Mouse (Mus musculus) heart, embryonic 16.5 days (tissue): Measurements from ENCODE around the gene Acsl1. TPM values are rescaled to one million over a fixed set of nuclear protein-coding genes. Genes with fewer than 3 reads are reported as not detected.
A peak's percentile ranks its signal among the peaks of the same experiment; 100 is the strongest.
"Not testable (repeated sequence)": the region's sequence is repeated elsewhere in the genome, so short reads cannot be mapped to it uniquely, and the experiment has no call there.

ENCODE experiments used
- ATAC-seq: fragments of 200-750 bp; cut with Nextera tagmentation; replicated peaks from 2 replicates; pipeline ENCODE4 v1.8.0; 2017; ENCODE audit warnings: moderate number of reproducible peaks; ENCODE audit not compliant: insufficient read depth, low FRiP score; ENCODE audit errors: extremely low read depth
- H3K27ac ChIP-seq: fragments of 300-500 bp; sonication (generic); 2 replicates; pipeline ENCODE4 v1.5.1; 2014; ENCODE audit warnings: mild to moderate bottlenecking, low read length, control low read depth, moderate library complexity
- H3K27me3 ChIP-seq: fragments of 300-500 bp; sonication (generic); 2 replicates; pipeline ENCODE4 v1.6.1; 2014; ENCODE audit warnings: low read length, mixed read lengths; ENCODE audit not compliant: control insufficient read depth, insufficient read depth
- H3K36me3 ChIP-seq: fragments of 300-500 bp; sonication (generic); 2 replicates; pipeline ENCODE4 v1.6.1; 2014; ENCODE audit not compliant: control insufficient read depth, insufficient read depth
- H3K4me1 ChIP-seq: fragments of 300-500 bp; sonication (generic); 2 replicates; pipeline ENCODE4 v1.6.1; 2014; ENCODE audit warnings: low read length, mixed read lengths; ENCODE audit not compliant: control insufficient read depth, insufficient read depth
- H3K4me2 ChIP-seq: fragments of 300-500 bp; sonication (generic); 2 replicates; pipeline ENCODE4 v1.6.1; 2014; ENCODE audit warnings: low read depth, mild to moderate bottlenecking, control low read depth, low read length
- H3K4me3 ChIP-seq: fragments of 300-500 bp; sonication (generic); 2 replicates; pipeline ENCODE4 v1.5.1; 2014; ENCODE audit warnings: mild to moderate bottlenecking, control low read depth, low read length
- H3K9ac ChIP-seq: fragments of 300-500 bp; sonication (generic); 2 replicates; pipeline ENCODE4 v1.6.1; 2014; ENCODE audit warnings: low read length, control low read depth
- H3K9me3 ChIP-seq: fragments of 300-500 bp; sonication (generic); replicated peaks from 2 replicates; pipeline ENCODE4 v1.6.1; 2016; ENCODE audit warnings: low read length; ENCODE audit not compliant: control insufficient read depth
- WGBS: fragments of 180-500 bp; shearing (Covaris S2); extraction: QIAGEN DNeasy Blood & Tissue Kit; methylation state at CpG from one replicate; pipeline ENCODE4 v1.1.7; 2014; 5-methylcytosine and 5-hydroxymethylcytosine counted together
- polyA plus RNA-seq: library from polyadenylated mRNA; unstranded; fragments of >200 nt; fragmentation: Nextera tagmentation; extraction: Ambion mirVana; gene quantifications from 2 replicates; pipeline ENCODE4 v1.2.1, GENCODE M21; 2015

Gene Acsl1
- polyA plus RNA-seq, 1 experiment from 2014 or later, result 88.1 TPM

DNA sequence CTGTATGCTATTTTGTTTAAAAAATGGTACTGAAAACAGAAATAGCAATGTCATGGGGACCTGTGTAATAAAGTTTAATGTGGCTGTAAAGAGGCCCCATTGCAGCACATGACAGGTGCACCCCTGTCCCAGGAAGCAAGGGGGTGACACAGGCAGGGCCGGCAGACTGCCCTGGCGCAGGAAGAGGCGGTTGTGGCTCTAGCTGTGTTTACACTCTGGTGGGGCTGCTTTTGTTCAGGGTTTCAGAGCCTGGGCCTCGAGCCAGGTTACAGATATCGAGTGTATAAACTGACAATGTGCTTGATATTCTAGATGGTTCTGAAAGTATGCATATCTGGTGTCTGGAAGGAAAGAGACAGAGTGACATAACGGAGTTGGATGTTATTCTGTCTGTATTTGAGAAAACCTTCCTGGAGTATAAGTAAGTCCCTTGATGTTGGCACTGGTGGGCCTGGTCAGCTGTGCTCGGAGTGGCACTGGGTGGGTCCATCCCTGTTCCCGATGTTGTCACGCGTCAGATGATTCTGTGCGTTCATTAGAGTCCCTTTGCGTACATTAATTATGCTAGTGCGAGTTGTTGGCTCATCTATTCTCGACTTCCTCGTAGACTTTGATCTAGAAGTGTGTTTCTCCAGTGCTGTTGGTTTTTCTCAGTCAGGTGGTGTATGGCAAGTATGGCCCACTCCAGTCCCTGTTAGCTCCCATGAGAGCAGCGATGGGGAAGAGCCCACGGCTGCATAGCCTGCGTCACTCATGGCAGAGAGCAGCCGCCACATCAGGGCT is 99.0 kb downstream of the Acsl1 start:
- Histone ChIP-seq H3K4me3 (no peak overlapping the region), H3K27ac (no peak overlapping the region), H3K27me3 (no peaks in the 10 kb centered on the region), H3K4me1 (no peaks in the 10 kb centered on the region), H3K9me3 (no peaks in the 10 kb centered on the region), H3K9ac (no peak overlapping the region), H3K4me2 (no peak overlapping the region), H3K36me3 (peaks cover 2% of the 10 kb centered on the region)
- 76% methylated on average over 19 of the region's 19 CpGs for WGBS
- peak; percentile 49; the same call in 1 of the 2 replicates for ATAC-seq

- no peak overlapping the region for H3K27ac ChIP-seq
- H3K36me3 ChIP-seq, result peaks cover 4% of the 10 kb centered on the region
- no peak overlapping the region for H3K9ac ChIP-seq
- H3K4me1 ChIP-seq, result no peaks in the 10 kb centered on the region
- 92% methylated on average over 9 of the region's 14 CpGs for WGBS
- no peak for ATAC-seq
- H3K4me2 ChIP-seq, result no peak overlapping the region
- H3K27me3 ChIP-seq, result no peaks in the 10 kb centered on the region
- no peak overlapping the region for H3K4me3 ChIP-seq
- no peaks in the 10 kb centered on the region for H3K9me3 ChIP-seq
Measured at GRCm38 (mm10) chr8:46570673-46571072, 99.8 kb downstream of the Acsl1 start.

DNA sequence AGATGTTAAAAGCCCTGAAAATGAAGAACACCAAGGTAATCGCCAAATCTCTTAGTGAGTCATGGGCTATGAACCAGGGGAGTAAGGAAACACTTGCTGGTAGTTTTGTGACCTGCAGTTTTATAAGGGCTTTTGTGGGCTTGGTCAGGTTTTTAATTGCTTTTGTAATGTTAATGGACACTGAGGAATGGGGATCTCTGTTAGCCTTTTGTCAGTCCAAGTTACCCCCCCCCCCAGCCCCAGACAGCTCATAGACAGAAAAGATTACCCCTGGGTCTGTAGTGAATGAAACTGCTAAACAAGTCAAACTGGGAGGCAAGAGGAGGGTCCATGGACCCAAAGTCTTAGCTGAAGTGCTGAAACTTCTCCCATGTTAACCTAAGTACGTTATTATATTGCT is 102.6 kb downstream of the Acsl1 start:
- H3K36me3 ChIP-seq, result peaks cover 21% of the 10 kb centered on the region
- H3K4me1 ChIP-seq, result no peaks in the 10 kb centered on the region
- no peak overlapping the region for H3K4me3 ChIP-seq
- H3K27me3 ChIP-seq, result no peaks in the 10 kb centered on the region
- no peak overlapping the region for H3K27ac ChIP-seq
- no peaks in the 10 kb centered on the region for H3K9me3 ChIP-seq
- no peak for ATAC-seq
- no peak overlapping the region for H3K4me2 ChIP-seq
- WGBS, result 83% methylated on average over 2 of the region's 2 CpGs
- no peak overlapping the region for H3K9ac ChIP-seq

DNA sequence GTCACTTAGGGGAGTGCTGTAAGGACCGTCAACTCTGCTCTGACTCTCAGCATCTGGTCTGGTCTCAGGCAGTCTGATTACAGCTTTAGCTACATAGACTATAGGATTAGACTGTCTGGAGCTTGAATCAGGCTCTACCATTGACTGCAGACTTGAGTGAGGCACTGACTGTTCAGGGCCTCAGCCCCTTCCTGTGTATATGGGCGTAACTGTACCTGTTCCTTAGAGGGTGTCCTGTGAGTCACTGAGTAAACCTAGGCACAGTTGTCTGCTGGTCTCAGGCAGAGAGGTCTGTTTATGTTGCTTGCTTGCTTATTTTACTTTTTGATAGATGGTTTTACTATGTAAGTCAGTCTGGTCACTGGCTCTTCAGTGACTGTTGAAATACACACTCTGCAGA is 103.1 kb downstream of the Acsl1 start:
- no peak overlapping the region for H3K4me2 ChIP-seq
- WGBS, result 91% methylated on average over 2 of the region's 2 CpGs
- no peaks in the 10 kb centered on the region for H3K27me3 ChIP-seq
- no peaks in the 10 kb centered on the region for H3K4me1 ChIP-seq
- ATAC-seq, result no peak
- H3K27ac ChIP-seq, result no peak overlapping the region
- no peaks in the 10 kb centered on the region for H3K9me3 ChIP-seq
- no peak overlapping the region for H3K9ac ChIP-seq
- peaks cover 25% of the 10 kb centered on the region for H3K36me3 ChIP-seq
- H3K4me3 ChIP-seq, result no peak overlapping the region

DNA sequence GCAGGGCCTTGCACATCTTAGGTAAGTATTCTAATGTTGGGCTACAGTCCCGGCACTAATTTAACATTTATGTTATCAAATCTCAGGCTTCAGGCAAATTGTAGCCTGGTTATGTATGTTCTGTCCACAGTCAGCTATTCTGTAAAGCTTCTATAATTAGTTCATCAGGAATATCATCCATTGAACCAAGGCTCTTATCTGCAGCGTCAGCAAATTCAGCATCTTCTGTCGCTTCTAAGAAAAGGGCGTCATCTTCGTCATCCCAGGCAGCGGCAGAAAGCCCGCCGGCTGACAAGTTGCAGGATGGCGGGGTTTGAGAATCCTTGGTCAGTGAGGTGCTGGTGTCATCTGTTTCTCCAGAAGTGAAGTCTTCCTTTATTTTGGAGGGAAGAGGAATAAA is 108.0 kb downstream of the Acsl1 start:
- no peak for ATAC-seq
- Histone ChIP-seq H3K4me1 (no peaks in the 10 kb centered on the region), H3K36me3 (peaks cover 28% of the 10 kb centered on the region), H3K27me3 (no peaks in the 10 kb centered on the region), H3K9ac (no peak overlapping the region), H3K4me3 (no peak overlapping the region), H3K9me3 (no peaks in the 10 kb centered on the region), H3K27ac (no peak overlapping the region), H3K4me2 (no peak overlapping the region)
- 87% methylated on average over 9 of the region's 9 CpGs for WGBS

DNA sequence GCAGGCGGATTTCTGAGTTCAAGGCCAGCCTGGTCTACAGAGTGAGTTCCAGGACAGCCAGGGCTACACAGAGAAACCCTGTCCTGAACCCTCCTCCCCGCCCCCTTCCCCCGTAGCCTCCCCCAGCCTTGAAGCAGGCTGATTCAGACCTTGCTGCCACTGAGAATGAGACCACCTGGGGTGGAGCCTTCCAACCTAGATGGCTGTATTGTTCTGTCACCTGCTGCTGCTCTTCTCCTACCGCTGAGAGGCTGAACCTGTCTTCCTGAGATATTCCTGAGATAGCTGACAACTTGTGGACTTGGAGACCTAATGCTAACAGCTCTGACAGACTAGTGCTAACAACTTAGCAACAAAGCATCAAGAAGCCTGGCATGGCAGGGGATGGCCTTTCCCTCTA is 113.5 kb downstream of the Acsl1 start:
- H3K36me3 ChIP-seq, H3K4me2 ChIP-seq, H3K27ac ChIP-seq, H3K27me3 ChIP-seq, H3K4me1 ChIP-seq, H3K9ac ChIP-seq, H3K4me3 ChIP-seq, H3K9me3 ChIP-seq, ATAC-seq: not testable (repeated sequence)
- WGBS, result 74% methylated on average over 4 of the region's 4 CpGs

DNA sequence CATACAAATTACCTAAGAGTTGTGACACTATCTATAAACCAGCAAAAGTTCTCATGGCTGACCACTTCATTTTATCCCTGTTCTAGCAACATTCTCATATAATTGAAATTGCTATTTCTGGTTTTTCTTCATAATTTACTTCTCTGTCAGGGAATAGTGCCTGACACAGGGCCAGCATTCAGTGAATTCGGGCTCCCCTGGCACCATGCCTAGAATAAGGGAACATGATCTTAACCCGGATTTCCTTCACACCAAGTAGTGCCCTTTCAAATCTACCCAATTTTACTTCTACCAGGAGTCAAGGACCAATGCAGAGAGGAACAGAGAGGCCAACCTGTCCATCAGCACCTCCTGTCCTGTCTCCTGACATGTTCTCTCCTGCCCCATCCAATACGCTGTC is 114.7 kb downstream of the Acsl1 start:
- Histone ChIP-seq H3K4me2 (no peak overlapping the region), H3K4me3 (no peak overlapping the region), H3K27ac (no peak overlapping the region), H3K9me3 (no peaks in the 10 kb centered on the region), H3K9ac (no peak overlapping the region), H3K27me3 (no peaks in the 10 kb centered on the region), H3K36me3 (no peaks in the 10 kb centered on the region), H3K4me1 (no peaks in the 10 kb centered on the region)
- 73% methylated on average over 3 of the region's 3 CpGs for WGBS
- ATAC-seq, result no peak

Other genes with a start within 250 kb of the Acsl1 start
- gene Helt, start 176.4 kb upstream of the Acsl1 start, polyA plus RNA-seq, result not detected in 2 replicates
- gene Cenpu, start 81.0 kb downstream of the Acsl1 start, polyA plus RNA-seq, result 9.7 and 9.9 TPM in 2 replicates
- gene Primpol, start 146.2 kb downstream of the Acsl1 start, polyA plus RNA-seq, result 9.0 and 9.5 TPM in 2 replicates
- 53.6 and 63.5 TPM in 2 replicates for gene Casp3, start 146.3 kb downstream of the Acsl1 start, polyA plus RNA-seq